Mouse (Mus musculus): ENCODE results near the gene Arhgap44.

Arhgap44 gene

DNA sequence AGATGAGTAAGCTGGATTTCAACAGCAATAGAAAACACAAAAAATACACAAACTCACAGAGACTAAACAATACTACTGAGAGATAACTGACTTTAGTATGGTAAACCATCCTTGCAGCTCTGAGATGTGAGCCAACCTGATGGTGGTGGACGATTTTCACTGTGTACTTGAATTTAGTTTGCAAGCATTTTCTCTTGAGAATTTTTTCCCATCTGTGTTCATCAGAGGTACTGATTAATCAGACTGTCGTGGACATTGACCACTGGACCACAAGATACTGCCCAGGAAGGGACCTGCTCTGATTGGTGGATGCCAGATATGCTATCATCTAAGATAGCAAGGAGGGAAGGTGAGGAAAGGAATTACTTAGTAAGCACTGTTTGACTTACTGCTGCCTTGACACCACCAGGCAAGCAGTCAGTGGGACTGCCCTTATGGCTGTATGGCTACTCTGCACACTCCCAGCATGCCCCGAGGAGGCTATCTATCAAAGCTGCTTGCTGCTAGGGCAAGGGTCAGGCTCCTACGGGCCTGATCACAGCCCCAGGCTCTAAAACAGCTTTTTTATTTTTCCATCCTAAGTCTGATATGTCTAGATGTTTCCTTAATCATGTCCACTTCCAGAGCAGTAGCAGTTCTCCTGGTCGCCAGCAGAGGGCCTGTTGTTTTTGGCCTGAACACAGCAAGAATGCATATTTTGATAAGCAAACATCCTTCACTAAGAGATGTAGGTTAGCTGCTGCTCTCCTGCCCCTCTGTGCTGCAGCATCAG lies 74.1 kb downstream of the Arhgap44 start:
- DNase-seq (ENCODE audit: low read depth, low spot score) = peak; percentile 44

DNA sequence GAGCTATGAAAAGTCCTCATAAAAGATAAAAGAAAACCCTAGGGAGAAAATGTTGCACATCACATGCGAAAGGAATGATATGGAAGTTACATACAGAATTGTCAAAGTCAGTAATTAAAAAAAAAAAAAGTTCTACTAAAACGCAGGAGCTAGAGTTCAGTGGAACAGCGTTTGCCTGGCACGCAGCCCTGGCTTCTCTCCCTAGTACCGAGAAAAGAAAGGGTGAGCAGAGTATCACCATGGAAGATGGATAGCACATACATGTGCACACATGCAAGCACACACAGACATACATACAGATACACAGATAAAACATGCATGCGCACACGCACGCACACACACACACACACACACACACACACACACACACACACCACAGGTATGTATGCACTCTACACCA lies 82.0 kb downstream of the Arhgap44 start:
- no peak for DNase-seq (ENCODE audit: low read depth, low spot score)

DNA sequence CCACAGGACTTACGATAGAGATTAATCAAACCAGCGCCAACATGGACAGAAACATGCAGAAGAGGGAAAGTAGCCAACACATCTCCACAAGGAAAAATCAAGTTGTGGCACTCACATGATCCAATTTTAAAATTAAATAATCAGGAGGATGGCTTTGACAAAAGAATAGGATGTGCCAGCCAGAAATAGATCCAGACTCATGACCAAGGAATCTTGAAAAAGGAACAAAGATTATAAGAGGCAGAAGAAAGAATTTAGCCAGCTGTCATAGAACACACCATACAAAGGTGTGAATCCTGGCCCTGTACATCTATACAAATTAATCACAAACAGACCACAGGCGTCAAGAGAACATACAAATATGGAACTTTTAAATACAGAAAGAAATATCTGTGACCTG lies 82.5 kb downstream of the Arhgap44 start:
- no peak for DNase-seq (ENCODE audit: low read depth, low spot score)

DNA sequence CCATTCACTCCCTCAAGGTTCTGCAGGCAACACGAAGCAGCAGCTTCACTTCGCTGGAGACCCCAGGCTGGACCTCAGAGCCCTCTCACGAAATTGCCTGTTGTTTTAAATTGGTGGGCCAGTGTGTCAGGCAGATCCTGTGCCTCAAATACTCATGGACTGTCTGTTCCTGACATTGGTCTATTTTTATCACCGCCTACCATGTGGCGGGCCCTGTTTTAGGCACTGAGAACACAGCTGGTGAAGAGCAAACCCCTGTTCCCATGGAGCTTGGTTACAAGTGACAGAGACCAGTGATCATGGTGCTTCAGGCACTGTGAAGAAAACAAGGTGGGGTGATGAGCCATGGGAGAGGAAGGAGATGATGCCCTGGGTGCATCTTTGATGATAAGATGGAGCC lies 93.2 kb downstream of the Arhgap44 start:
- no peak for DNase-seq (ENCODE audit: low read depth, low spot score)

DNA sequence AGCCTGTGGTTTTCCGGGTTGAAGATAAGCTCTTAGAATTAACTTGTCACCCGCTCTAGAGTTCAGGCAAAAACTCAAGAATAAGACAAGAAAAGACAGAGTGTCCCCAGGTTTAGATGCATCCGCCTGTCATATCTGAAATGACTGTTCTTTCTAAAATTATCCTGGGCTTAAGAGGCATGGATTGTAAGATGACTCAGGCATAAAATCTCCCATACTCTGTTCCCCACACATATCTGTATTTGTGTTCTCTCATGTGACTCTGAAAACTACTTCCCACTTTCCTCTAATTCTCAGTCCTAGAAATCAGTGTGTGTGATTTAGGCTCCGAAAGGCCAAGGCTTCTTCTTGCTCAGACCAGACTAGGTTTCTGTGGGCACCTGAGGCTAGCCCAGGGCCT lies 93.7 kb downstream of the Arhgap44 start:
- DNase-seq (ENCODE audit: low read depth, low spot score) = no peak

DNA sequence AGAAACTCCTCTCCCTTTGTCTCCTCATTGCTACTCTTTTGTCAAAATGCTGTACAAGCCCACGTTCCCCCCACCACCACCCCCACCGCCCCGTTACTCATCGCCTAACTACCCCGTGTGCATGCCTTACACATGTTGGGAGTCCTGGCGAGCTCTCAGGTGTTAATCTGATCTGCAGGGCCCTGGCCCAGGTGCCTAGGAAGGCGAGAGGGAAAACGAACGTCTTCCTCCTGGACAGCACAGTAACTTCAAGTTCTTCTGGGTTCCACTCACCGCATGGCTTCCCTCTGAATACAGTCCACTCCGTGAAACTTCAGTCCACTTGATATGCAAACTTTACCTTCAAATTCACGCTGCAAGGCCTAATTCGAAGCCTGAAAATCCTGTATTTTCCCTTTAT lies 97.6 kb downstream of the Arhgap44 start:
- DNase-seq (ENCODE audit: low read depth, low spot score) = no peak

DNA sequence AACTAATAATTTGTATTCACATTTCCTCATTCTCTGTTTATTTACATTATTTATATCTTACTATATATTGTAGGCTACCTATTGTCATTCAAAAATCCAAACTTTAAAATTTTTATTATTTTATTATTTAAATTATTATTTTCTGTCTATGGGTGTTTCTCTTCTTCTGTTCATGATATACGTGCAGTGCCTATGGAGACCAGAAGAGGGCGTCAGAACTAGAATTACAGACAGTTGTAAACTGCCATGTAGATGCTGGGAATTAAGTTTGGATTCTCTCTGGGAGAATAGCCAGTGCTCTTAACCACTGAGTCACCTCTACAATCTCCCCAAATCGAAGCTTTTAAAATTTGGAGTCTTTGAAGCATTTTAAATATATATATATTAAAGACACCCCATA lies 101.3 kb downstream of the Arhgap44 start:
- DNase-seq (ENCODE audit: low read depth, low spot score) = no peak

DNA sequence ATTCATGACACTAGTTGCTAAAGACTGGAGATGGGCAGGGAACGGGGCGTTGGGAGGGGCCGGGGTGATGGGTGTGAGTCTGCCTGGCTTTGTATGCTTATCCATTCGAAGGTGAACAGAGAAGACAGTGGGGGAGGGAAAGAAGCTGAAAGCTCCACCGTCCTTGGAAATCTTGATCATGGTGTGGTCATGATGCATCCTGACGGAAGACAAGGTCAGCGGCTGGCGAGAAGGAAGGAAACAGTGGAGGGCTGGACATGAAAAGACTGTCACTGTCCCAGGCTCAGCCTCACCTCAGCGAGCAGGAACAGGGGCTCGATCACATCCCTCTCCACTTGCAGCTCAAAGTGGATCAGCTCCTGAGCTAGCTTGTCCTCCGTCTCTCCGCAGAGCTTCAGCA lies 103.2 kb downstream of the Arhgap44 start:
- no peak for DNase-seq (ENCODE audit: low read depth, low spot score)

DNA sequence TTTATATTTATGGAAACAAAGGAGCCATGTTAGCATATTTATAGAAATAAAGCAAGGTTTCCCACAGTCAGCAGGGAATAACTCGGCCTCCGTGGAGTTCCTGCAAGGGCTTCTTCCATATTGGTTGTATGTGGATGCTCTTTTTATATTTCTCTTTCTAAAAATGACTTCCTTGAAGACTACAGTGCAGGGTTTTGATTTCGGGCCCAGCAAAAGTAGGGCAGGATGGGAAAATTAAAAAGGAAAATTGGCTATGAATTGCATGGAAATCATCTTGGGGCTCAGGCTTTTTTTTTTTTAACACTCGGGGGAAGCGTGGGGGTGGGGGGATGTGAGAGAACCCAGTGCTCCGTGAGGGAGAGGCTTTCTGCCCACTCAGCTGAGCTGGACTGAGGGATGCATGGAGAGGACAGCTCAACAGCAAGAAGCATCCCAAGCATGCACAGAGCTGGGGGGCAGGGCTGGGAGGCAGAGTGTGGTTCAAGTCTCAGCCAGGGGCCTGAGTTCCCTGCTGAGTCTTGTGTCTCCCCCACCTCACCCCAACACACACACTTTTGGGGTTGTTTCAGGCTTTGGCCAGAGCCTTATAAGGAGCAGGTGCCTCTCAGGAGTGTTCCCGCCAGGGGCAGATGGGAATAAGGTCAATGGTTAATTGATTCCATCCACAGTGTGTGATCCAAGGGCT lies 104.4 kb downstream of the Arhgap44 start:
- DNase-seq (ENCODE audit: low read depth, low spot score) = peak; percentile 24

DNA sequence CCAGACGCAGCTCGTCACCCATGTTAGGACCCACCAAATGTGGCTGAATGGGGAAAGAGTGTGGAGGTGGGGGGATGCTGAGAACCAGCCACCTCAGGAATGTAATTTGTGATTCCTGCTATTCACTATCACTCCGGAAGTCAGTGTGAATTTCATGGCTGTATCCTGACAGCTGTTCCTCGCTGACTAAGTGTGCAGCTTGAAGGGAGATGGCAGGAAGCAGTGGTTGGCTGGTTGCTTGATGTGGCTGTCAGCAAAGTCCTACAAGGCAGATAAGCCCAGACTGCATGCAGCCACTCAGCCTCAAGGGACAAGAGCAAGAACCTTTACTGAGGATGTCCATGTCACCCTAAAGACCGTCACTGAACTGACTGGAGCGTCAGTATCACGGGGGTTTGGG lies 107.2 kb downstream of the Arhgap44 start:
- no peak for DNase-seq (ENCODE audit: low read depth, low spot score)

DNA sequence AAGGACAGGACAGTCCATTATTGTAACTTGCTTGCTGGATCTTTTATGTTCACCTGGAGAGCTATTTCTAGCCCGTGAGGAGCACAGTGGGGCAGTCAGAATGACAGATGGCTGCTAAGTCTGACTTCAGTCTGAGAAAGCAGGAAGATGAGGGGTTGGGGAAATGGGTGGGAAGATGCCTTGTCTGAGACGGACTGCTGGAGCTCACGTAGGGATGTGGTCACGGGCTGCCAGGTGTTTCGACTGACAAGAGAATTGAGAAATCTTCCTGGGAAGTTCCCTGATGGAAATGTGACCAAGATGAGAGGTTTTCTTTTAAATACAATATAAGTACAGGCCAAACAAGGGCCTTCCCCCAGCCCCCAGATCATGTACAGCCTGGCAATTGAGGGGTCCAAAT lies 108.5 kb downstream of the Arhgap44 start:
- no peak for DNase-seq (ENCODE audit: low read depth, low spot score)

DNA sequence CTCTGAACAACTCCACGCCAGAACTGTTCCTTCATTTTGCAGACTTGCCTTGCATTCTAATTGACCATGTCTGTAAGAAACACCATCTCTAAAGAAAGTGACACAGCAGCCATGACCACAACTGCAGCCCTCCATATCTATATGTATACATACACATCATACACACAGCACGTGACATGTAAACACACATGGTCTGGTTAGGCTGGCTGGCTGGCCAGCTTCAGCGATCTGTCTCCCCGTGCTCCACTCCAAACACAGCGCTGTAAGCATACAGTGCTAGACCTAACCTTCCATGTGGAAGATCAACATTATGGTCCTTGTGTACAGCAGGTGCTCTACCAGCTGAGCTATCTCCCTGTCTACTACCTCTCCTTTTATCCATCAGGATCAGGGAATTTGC lies 111.9 kb downstream of the Arhgap44 start:
- no peak for DNase-seq (ENCODE audit: low read depth, low spot score)

DNA sequence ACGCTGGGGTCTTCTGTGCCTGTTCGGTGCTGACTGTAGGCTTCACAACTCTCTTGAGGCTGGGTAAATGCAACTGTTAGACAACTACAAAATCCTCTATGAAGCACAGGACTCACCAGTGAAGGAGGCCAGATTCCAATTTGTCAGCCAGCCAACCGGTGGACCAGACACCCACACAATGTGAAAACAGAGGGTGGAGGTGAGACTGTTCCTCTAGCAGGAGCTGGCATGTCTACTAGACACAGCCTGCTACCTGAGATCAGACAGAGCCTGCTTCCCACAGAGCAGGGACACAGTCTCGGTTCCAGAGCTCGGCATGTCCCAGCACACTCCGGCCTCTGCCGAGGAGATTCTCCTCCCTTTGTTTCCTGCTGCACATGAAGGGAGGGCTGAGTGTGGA lies 113.7 kb downstream of the Arhgap44 start:
- DNase-seq (ENCODE audit: low read depth, low spot score) = no peak

DNA sequence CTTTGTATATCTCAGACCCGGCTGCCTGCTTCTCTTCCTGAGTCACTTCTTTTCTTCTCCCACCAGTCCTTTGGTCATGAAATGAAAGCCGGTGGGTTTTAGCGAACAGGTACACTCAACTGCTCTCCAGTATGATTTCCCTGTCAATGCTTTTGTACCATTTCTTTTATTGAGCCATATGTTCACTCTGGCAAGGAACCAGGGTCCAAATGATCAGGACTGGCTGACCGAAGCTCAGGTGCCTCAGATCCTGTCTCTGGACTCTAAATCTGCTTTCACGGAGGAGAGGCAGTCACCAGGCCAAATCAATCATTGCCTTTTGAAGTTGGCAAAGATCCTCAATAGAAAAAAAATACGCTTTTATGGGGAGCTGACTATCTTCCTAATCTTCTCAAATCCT lies 122.2 kb downstream of the Arhgap44 start:
- no peak for DNase-seq (ENCODE audit: low read depth, low spot score)

DNA sequence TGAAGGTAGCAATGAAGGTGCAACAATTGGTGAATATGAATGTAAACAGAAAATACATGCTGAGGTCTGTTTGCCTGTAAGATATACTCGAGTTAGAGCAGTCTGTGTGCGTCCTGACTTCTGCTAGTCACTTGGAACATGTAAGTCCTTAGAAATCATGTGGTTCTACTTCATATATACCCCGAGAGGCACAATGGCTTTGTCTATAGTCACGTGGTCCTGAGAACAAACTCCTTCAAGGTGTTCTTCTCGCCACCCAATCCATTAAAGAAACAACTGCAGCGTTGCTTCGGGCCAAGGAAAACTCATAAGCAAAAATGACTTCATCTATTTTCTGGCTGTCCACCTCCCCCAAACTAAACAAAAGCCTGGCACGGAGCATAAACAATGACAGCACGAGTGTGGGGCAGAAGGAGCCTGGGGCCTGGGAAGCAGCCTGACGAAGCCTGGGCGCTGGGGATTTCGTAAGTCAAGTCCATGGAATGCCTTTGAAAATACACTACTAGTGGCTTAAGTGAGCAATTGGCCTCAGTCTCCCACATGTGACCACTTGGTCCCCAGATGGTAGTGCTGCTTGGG lies 123.2 kb downstream of the Arhgap44 start:
- DNase-seq (ENCODE audit: low read depth, low spot score) = no peak

DNA sequence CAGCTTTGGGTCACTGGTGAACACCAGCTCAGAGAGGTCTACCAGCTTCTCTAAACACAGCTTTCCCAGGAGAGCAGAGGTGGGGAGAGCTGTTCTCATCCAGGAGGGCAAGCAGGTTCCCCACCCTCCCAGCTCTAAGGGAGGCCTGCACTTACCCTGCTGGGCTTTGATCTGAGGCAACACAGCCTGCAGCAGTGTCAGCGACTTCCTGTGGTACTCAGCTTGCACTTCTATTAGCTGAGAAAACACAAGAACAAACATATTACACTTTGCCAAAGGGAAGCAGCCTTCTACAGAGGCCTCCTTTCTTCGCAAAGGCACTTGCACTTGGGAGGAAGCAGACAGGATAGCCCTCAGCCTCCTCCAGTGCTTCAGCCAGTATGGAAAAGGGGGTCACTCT lies 123.8 kb downstream of the Arhgap44 start:
- DNase-seq (ENCODE audit: low read depth, low spot score) = no peak

DNA sequence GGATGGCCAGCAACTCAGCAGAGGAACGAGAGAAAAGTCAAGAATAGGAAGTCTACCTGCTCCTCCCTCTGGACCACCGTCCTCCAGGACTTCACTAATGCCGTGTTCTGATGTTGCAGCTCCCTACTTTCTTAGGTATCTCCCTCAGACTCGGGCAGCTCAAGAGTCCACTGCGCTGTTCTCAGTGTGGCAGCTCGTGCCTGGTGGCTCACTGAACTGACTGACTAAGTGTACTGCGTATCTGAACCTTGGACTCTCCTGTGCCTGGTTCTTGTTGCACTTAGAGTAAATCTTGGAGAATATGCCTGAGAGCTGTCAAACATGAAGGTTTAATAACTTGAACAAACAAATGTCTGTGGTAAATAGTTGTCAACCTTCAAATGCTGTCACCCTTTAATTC lies 130.5 kb downstream of the Arhgap44 start:
- DNase-seq (ENCODE audit: low read depth, low spot score) = no peak

DNA sequence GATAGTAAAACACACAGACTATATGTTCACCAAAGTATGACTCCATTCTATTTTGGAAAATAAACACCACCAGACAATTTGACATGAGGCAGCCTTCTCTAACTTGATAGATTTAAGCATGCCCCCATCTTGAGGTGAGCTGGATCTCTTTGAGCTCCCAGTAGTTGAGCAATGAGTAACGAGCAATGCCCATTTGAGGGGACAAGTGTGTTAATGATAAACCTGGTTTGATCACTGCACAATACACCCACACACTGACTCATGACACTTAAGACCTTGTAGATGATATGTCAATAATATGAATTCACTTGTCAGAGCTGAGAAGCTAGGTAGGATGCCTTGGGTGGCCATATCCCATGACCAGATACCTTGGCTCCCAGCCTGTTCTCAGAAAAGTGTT lies 132.6 kb downstream of the Arhgap44 start:
- DNase-seq (ENCODE audit: low read depth, low spot score) = no peak

DNA sequence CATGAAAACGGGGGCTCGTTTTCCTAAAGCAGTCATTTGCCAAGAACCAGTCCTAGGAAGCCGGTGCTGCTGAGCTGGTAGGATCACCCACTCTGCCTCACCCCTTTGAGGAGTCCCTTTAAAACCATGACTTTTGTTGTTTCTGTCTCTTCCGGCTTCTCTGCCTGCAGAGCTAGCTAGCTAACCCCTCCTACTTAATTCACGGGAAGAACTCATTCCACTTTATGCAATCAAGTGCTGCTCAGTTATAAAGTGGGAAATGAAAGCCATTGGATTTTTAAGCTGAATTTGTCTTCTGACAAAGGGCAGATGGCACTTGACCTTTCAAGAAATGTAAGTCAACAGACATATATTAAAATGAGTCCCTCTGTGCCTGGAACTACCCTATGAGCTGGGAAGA lies 134.7 kb downstream of the Arhgap44 start:
- DNase-seq (ENCODE audit: low read depth, low spot score) = no peak

DNA sequence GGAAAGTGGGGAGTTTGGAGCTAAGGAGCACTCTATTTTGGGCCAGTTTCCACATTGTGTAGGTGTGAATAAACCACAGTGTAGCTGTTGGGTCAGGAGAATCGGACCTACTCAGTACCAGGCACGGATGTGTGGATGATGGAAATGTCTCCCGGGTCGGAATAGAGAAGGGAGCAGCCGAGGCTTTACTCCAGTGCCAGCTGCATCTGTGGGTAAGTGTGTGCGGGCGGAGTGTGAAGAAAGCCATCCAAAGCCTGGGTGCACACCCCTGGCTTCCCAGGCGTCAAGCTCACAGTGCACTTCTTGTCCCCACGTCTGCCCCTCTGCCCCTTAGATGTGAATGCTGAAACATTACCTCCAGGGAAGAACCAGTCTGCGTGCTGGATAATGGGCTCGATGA lies 140.0 kb downstream of the Arhgap44 start:
- DNase-seq (ENCODE audit: low read depth, low spot score) = no peak

DNA sequence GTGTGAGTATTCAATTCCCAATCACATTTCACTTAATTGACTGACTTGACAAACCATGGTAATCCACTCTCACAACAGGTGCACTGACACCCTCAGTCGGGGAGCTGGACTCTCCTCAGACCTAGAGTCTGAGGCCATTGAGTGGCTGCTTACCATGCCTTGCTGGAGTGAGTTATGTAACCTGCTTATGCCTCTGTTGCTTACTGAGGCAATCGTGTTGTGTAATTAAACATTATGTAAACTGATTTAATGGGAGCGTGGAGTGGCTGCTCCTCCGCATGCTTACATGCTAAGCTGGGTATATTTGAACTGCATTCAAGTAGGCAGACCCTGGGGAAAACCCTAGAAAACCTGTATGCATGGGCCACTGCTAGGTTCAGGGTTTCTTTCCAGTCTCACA lies 142.0 kb downstream of the Arhgap44 start:
- no peak for DNase-seq (ENCODE audit: low read depth, low spot score)

DNA sequence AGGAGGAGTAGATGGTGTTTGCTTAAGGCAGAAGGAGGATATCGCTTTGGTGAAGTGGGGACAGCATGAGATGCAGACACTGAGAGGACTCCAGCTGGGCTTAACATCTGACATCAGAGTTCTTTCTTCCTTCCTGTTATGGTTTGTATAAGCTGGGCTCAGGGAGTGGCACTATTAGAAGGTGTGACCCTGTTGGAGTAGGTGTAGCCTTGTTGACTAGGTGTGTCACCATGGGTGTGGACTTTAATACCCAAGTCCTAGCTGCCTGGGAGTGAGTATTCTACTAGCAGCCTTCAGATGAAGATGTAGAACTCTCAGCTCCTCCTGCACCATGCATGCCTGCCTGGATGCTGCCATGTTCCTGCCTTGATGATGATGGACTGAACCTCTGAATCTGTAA lies 146.0 kb downstream of the Arhgap44 start:
- DNase-seq (ENCODE audit: low read depth, low spot score) = no peak

DNA sequence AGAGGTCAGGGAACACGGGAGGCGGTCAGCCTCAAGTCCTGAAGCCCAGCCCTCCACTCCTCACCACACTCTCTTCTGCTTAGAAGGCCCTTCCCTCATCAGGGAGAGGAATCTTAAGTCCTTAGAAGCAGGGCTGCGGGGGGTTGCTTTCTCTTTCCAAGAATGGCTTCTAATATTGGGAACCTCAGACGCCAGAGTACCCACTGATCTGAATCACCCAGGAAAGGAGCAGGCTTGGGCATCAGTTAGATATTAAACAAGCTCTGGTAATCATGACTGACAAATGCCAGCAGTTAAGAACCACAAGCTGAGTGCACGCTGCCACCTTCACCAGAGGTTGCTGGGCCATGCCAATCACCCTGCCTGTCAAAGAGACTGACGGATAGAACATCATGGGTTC lies 148.9 kb downstream of the Arhgap44 start:
- DNase-seq (ENCODE audit: low read depth, low spot score) = no peak
